Mouse (Mus musculus) layer of hippocampus, adult 11-12 months (tissue): ENCODE measurements around the gene Fmo3.

ENCODE experiments used
- DNase-seq: peaks from one replicate; pipeline ENCODE4 v3.0.0; 2022; ENCODE audit warnings: low spot score

The Fmo3 gene

GRCm38 (mm10) chr1:162984428-162984827 is at the start of gene Fmo3:
Gene Fmo3, minus strand, starts transcription at chr1:162984528.
- DNase-seq = no peak

DNA sequence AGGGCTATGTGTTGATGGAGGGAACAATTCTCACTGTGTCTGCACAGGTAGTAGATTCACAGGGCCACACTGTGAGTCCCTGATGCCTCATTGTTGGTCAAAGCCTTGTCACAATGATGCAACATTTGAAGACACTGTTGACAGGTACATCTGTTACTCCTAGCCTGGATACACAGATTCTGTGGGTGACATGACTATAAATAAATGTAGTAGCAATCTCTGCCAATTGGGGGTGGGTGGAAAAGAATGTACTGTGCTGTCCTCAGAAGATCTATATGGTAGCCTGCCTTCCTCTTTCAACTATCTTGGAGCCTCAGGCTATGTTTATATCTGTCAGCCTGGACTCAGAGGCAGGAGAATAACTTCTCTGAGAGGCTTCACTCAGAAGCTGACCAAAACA is 38.7 kb upstream of the Fmo3 start:
- DNase-seq = no peak

DNA sequence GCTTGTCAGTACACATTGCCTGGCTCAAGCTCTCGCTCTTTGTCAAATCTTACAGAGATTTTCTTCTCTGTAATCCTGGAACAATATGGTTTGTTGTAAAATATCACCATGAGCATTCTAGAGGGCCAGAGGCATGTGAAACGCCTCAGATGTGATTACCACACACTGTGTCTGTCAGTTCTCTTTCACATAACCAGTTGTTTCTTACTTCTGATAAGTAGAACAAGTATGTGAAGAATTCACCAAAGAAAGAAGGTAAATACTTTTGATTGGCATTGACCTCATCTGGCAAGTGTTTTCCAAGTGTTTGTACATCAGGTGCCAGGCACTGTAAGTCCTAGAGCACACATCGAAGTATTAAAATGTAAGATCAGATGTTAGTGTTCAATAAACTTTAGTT is 24.9 kb upstream of the Fmo3 start:
- no peak for DNase-seq

GRCm38 (mm10) chr1:163003496-163003895 is 19.2 kb upstream of the Fmo3 start:
- DNase-seq = no peak

- DNase-seq = no peak
These were observed 17.0 kb upstream of the Fmo3 start for GRCm38 (mm10) chr1:163001271-163001829.

GRCm38 (mm10) chr1:162987546-162987945 is 3.2 kb upstream of the Fmo3 start:
- DNase-seq = no peak

GRCm38 (mm10) chr1:162986777-162987176 is 2.4 kb upstream of the Fmo3 start:
- no peak for DNase-seq

GRCm38 (mm10) chr1:162986121-162986748 is 1.9 kb upstream of the Fmo3 start:
- DNase-seq = no peak

DNA sequence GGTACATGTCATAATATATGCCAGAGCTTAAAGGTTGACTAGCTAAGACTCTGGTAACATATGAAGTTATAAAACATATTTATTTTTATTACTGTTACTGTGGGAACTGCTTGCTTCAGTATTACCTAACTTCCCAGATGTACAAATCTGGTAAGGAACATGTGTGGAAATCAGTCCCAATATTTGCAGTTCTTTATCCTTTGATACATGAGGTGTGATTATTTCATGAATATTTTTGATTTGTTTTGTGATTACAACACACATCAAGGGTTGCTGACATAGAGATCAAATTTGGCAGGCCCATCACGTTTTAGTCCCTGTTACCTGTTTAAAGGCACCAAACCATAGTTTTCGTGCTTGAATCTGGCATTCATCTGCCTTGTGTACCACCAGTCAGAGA is 20.8 kb downstream of the Fmo3 start:
- no peak for DNase-seq

DNA sequence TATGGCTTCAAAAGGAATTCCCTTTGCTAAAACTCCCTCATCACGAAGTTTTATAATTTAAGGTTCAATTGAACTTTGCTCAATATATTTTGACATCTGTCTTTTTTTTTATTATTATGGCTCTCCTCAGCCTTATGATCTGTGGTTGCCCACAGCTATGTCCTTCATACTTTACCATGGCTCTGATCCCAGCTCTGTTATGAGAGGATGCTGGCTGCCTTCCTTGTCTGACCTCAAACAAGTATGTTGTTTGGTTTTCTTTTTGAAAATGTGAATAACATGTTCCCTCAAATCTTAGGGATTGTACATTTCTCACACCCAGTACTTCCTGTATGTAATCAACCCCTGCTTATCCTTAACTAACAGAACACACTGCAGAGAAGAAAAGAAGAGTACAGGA is 26.9 kb downstream of the Fmo3 start:
- no peak for DNase-seq

- DNase-seq = no peak
These were observed 31.2 kb downstream of the Fmo3 start for GRCm38 (mm10) chr1:162953079-162953478.

GRCm38 (mm10) chr1:162949763-162950162 is 34.6 kb downstream of the Fmo3 start:
- DNase-seq = no peak

DNA sequence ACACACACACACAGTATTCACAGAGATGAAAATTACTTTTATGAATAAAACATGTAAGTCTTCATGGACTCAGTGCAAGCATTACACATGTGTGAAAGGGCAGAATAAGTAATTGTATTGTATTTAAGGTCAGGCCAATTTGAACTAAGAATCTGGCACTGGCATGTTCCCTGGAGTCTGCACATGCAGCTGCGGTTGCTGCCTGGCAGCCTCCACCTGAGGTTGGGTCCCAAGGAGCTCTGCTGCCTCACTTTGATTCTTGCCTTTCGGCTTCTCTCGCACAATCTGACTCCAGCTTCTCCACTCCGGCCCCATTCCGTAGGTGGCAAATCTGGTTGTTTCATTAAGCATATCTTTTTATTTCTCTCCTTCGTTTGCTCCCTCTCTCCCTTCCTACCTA is 36.4 kb downstream of the Fmo3 start:
- DNase-seq = no peak

DNA sequence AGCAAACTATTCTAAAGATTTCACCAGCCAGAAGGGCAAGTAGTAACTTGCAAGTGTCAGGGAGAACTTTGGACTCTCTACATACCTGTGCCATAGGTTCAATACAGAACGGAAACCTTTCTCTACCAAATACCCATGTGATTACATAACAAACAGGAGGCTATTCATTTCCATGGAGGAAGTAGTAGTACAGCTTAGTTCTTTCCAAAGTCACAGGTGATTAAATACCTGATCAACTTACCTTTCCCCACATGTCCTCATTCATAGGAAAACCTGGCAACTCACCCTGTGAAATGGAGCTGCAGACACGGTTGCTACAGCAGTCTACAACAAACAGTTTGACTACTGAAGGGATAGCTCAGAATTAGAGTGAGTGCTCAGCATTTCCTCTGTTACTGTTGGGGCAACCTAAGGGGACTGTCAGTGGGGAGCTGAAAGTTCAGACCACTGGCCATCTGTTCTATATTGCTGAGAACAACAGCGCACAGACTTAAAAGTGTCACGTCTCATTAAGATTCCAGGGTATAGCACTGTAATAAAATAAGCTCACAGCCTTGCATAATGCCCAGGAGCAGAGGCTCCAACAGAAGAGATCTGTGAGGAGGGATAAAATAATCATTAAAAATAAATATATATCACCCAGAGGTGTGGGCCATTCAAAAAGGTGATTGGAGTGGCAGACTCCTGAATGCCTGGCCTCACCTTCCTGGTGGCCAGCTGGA is 37.3 kb downstream of the Fmo3 start:
- no peak for DNase-seq

DNA sequence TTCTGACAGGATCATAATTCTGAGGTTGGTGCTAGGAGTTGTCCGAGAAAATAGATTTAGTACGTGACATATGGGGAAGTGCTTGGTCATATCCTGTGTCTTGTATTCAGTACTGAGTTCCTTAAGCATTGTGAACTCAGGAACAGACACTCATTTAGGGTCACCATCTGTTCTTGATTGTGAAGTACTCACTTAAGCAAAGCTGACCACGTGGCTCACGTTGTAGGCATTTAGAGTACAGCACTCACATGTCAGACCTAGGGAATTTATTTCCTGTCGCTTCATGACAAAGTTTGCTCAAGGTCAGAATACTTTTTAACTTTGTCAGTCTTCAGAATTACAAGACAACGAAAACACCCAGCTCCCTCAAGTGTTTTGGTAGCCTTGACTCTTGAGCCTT is 40.6 kb downstream of the Fmo3 start:
- no peak for DNase-seq

DNA sequence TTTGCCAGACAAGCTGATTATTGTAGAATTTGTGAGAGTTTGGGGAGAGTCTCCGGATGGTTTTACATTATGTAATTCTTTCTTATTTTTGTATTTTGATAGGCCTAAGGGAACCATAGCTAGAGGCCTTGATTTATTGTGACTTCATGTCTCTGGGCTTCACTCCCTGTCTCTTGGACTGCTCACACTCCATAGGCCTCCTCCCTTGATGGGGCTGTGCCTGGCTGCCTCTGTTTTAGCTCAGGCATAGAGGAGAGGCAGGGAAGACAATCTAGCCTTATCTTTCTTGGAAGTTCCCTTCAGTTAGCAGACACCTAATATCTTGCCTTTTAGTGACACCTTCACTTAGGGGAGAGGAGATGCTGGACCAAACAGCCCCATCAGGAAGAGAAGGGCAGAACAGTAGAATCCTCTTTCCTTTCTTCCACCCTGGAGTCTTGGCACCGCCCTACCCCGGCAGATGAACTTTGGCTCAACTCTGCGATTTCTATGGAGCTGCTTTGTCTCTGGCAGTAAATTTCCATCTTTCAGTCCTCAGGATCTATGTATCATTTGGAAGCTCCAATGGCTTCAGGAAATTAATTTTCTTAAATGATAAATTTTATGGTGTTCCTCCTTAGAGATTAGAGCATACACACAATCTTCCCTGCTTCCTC is 45.5 kb downstream of the Fmo3 start:
- no peak for DNase-seq

DNA sequence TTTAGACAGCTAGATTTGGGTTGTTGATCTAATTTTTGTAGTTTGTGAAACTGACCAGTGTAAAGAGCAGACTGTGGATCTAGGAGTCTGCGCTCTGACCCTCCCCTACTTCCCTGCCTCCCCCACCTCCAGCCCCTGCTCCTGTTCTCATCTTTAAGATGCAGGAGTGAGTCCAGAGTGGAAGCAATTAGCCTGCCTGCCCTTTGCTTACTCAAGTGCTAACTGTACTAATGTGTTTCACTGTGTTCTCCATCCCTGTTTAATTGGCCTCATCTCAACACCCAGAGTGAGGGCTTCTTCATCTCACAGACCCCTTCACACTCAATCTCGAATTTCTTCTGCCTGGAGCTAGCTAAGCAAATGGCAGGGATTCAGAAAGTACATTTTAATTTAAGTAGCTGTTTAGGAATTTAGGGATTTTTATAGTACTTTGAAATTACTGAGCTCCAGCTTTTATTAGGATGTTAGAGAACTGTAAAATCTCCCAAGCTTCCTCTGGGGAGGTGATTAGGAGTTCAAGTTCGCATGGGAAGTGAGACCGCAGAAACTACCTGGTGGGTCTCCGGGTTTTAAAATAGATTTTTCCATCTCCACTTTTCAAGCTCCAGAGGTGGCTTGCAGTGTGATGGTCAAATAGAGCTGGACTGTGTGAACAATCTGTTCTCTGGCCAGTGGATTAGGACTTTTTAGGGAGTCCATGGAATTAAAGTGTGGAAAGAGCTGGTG is 46.2 kb downstream of the Fmo3 start:
- no peak for DNase-seq

GRCm38 (mm10) chr1:162937415-162937814 is 46.9 kb downstream of the Fmo3 start, which contains the start of gene Fmo6:
Gene Fmo6, minus strand, starts transcription at chr1:162937515.
- DNase-seq = no peak

GRCm38 (mm10) chr1:162934374-162935012 is 49.8 kb downstream of the Fmo3 start:
- DNase-seq = no peak

DNA sequence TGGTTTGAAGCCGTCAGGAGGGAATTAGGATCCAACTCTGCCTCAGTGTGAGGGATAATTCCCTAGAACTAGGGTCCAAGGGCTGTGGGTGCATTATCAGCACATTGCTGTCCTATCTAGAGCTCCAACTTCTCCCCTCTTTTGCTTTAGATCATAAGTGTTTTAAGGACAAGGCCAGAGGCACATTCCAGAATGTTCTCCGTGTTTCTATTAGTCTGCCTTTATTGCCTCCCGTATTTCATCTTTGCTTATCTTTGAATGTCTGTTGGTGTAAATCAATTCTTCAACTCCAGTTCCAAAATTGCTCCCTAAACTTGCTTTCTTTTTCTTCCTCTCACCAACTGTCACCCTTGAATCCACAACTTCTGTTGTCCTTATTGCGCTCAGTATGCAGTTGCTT is 51.9 kb downstream of the Fmo3 start:
- DNase-seq = no peak

- no peak for DNase-seq
These were observed 52.4 kb downstream of the Fmo3 start for GRCm38 (mm10) chr1:162931880-162932279.
